Mouse (Mus musculus): ENCODE measurements around the gene Tgfb1. TPM values are rescaled to one million over a fixed set of nuclear protein-coding genes. Genes with fewer than 3 reads are reported as not detected.
"Not testable (repeated sequence)": the region's sequence is repeated elsewhere in the genome, so short reads cannot be mapped to it uniquely, and the experiment has no call there.

The Tgfb1 gene
- polyA plus RNA-seq, 2 experiments from 2014 or later = 4.7 to 8.6 TPM

GRCm38 (mm10) chr7:25706578-25707170, 19.9 kb downstream of the Tgfb1 start:
- ATAC-seq = no peak

DNA sequence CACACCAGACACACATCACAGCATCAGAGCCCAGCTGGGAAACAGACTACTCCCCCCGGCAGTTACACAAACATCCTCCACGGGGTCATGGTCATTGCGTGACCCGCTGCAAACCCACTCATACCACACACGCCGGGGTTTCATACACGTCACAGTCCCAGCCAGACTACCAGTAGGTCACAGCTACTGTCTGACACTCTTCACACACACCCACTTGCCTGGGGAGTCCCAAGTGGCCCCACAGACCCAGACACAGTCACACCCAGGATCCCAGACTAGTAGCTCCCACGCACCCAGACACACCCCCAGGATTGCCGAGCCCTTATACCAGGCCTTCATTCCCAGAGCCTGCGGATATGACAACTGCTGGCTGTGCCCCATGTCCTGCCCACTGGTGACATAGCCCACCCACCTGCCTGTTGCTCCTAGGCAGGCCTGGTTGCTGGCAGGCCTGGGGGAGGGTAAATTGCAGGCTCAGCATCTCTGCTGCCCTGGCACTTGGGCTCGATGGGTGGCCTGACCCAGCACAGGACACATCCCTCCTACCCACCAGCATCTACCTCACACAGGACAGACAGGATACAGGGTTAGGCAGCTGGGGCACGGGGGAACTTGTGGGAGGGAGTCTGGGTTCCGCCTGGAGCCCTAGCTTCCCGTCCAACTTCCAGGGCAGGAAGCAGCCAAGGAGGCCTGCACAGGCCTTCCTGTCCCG, 20.9 kb downstream of the Tgfb1 start:
- ATAC-seq = peak; percentile 46

GRCm38 (mm10) chr7:25709961-25710360, 23.2 kb downstream of the Tgfb1 start:
- ATAC-seq = no peak

- peak; percentile 32 for ATAC-seq
These were observed 23.8 kb downstream of the Tgfb1 start for GRCm38 (mm10) chr7:25710519-25711130.

DNA sequence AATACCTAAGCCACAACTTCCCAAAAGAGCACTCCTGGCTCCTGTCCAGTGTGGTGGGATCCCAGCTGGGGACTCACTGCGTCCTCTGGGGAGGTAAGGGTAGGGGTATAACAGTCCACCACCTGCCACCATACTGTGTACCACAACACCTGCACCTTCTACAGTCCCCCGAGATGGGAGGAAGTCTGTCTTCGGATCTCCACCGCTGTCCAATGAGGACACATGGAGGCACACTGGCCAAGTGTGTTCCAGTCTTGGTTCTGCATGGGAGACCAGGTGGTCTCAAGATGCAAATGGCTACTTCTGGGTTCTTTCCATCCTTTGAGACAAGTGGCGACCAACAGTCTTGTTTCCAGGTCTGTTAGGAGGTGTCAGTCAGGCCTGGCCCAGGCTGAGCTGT, 24.4 kb downstream of the Tgfb1 start:
- ATAC-seq = no peak

DNA sequence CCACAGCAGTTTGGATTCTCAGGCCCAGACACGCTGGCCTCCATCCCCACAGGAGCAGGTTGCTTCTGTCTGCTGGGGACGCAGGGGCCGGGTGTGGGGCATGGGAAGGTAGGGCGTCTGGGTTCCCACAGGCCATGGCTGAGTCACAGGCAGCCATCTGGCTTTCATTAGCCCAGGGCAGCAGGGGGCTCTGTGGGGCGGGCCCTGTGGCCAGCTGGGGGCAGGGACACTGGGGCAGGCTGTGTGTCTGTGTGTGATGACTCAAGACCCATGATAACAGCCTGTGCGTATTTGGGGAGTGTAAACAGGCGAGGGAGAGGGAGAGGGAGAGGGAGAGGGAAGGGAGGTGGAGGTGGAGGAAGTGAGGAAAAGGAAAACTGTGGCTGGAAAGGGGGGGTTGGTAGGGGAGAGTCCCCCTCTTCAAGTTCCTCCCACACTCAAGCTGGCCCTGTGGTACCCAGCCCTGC, 25.0 kb downstream of the Tgfb1 start:
- ATAC-seq = no peak

- ATAC-seq = no peak
These were observed 26.0 kb downstream of the Tgfb1 start for GRCm38 (mm10) chr7:25712801-25713200.

- no peak for ATAC-seq
These were observed 27.8 kb downstream of the Tgfb1 start for GRCm38 (mm10) chr7:25714581-25714980.

GRCm38 (mm10) chr7:25715731-25716271, 29.0 kb downstream of the Tgfb1 start:
- ATAC-seq = no peak

- no peak for ATAC-seq
These were observed 30.7 kb downstream of the Tgfb1 start for GRCm38 (mm10) chr7:25717478-25717877.

- ATAC-seq = peak; percentile 92
These were observed 32.1 kb downstream of the Tgfb1 start, which contains the start of gene Ccdc97 for GRCm38 (mm10) chr7:25718788-25719417. Gene Ccdc97 (minus strand): TSS chr7:25719088.

DNA sequence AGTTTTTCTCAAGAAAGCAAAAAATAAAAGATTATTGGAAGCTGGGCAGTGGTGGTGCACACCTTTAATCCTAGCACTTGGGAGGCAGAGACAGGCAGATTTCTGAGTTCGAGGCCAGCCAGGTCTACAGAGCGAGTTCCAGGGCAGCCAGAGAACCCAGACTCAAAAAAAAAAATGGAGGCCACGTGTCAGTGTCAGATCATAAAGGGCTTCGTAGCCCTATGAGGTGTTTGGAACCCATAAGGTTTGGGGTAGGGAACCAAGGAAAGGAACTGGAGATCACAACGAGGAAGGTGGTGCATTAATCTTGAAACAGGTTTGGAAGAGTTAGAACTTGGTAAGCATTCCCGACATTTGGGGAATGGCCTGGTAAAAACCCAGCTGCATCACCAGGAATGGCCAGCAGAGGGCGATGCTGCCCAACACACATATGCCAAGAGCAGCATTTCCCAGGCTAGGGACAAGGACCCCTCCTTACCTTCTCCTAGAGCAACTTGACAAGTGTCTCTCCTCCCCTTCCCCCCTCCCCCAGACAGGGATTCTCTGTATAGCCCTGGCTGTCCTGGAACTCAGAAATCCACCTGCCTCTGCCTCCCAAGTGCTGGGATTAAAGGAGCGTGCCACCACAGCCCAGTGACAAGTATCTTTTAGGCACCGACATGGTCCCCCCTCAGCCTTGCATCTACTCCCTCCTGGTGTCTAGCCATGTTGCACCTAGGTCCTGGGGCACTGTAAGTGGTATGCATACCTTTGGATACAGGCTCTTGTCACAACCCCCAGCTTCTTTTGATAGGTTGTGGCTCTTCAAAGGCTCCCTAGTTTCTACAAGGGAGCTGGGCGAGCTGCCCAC, 33.2 kb downstream of the Tgfb1 start:
- no peak for ATAC-seq

DNA sequence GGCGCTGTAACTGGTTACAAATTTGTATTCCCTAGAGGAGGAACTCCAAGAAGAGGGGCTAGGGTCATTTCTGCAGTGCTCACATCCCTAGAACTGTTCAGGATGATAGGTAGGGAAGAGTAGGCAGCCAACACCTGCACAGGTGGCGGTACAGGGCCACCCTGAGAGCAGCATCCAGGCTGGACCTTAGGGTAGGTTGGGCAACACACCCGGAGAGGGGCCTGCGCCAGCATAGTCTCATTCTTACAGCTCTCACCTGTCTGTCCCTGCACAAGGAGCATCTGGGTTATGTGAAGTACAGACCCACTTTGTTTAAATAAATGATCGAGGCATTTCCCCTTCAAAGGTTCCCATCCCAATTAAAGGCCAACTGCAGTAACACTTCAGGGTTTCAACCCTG, 34.0 kb downstream of the Tgfb1 start:
- ATAC-seq = no peak

DNA sequence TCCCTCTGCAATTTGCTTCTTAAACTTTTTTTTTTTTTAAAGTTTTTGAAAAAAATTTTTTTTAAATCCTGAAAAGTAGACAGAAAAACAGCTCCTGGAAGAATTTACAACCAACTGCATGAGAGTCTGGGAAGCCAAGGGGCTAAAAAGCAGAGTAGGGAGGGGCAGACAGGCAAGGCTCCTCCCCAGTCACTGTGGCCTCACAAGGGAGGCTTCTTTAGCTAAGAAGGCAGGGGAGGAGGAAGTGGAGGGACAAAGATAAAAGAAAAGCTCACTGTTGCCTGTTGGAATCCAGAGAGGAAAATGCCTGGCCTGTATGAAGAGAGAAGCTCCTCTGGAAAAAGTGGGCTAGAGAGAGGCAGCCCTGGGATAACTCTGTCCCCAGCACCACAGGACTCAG, 35.0 kb downstream of the Tgfb1 start:
- not testable (repeated sequence) for ATAC-seq

- ATAC-seq = no peak
These were observed 39.1 kb downstream of the Tgfb1 start for GRCm38 (mm10) chr7:25725886-25726285.

- no peak for ATAC-seq
These were observed 41.0 kb downstream of the Tgfb1 start for GRCm38 (mm10) chr7:25727800-25728199.

DNA sequence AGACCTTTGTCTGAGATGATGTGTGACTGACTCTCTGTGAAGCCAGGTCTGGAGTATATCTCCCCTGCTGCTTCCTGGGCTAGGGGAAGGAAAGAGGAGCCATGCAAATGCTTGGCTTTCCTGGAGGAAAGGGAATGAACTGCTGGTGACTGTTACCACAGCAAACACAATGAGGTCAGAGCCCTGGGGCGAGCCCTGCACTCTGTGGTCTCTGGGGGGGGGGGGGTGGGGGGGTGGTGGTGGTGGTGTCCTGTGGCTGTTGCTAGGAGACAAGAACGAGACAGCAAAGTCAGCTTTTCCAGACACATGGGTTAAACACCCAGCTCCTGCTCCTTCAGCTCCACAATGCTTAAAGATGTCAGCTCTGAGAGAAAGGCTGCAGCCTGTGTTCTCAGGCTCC, 42.6 kb downstream of the Tgfb1 start:
- ATAC-seq = no peak

GRCm38 (mm10) chr7:25729862-25730261, 43.1 kb downstream of the Tgfb1 start:
- ATAC-seq = no peak

DNA sequence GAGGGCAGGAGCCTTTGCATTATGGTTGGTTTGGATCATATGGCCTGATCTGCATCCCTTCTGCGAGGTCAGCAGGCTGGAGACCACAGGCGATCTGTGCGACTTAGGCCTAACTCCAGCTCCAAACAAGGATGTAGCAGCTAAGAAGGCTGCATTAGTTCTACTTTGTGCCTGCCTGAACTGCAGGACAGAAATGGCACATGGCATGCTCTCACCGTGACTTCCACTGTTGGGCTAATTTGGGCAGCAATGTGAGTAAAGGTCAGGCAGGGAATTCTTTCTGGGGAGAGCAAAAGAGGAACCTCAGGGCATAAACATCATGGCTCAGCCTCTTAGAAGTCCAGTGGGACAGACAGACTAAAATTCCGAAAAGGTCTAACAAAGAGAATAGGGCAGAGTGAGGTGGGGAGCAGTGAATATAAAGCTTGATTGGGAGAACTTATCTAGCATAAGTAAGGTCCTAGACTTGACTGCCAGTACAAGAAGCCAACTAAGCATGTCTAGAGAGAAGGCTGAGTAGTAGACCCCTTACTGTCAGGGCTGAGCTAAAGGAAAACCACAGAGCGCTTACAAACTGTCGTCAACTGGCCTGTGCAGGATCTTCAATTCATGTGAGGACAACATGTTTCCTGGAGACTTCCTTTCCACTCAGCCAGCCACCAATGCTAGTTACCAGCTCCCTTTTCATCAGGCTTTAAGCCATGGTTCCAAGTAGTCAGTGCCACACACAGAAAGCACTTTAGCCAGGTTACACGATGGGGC, 44.7 kb downstream of the Tgfb1 start:
- ATAC-seq = no peak

DNA sequence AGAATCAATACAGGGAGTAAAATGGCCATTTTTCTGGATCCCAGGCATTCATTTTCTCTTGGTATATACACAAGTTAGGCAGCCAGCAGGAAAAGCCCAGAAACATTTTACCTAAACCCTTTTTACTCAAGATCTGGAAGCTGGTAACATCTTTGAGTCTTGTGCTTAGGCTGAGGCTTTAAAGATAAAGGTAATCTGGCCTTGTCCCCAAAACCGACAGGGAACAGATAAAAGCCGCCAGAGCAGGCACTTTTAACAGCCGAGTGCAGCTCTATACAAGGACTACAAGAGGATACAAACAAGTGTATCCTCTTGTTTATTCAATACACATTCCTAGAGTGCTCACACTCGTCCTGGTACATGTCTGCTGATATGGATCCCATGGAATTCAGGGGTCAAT, 48.2 kb downstream of the Tgfb1 start:
- ATAC-seq = no peak

DNA sequence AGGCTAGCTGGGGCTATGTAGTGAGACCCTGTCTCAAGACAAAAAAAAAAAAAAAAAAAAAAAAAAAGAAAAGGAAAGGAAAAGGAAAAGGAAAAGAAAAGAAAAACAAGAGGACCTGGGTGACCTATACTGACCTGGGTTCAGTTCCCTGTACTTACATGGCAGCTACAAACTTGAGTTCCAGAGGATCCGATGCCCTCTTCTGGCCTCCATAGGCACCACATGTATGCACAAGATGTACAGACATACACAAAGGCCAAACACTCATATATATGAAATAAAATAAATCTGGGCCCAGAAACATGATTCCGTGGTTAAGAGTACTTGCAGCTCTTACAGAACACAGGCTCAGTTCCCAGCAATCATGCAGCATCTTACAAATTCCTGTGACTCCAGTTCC, 50.1 kb downstream of the Tgfb1 start:
- no peak for ATAC-seq

All from activated CD4-positive, CD25-positive, alpha-beta regulatory T cell, adult 4 months (primary cell).